Mouse (Mus musculus) MEL (cell line): ENCODE measurements at regions not wholly inside any gene's neighbourhood (a gene's known extent, or its start where the extent isn't known, plus 50 kb on each side); places are given as distances from the start of the nearest gene placed in this dataset.

Experiments
- DNase-seq: peaks from one replicate; pipeline ENCODE4 v3.0.0; 2011; ENCODE audit warnings: low read depth, low spot score
- H3K27ac ChIP-seq: 2 replicates; pipeline ENCODE4 v1.5.1; 2012; ENCODE audit warnings: low read depth, mild to moderate bottlenecking, control low read depth, low read length, moderate library complexity; ENCODE audit not compliant: control insufficient read depth
- H3K27me3 ChIP-seq, 2 experiments: fragments of 150-350 bp in 1 of 2; sonication (generic) in 1 of 2; 2 replicates each; pipeline ENCODE4 v1.6.1; 2012; ENCODE audit warnings: low read length in 2 of 2, mild to moderate bottlenecking in 2 of 2, improper control_type of control experiment in 1 of 2, moderate library complexity in 1 of 2; ENCODE audit not compliant: insufficient read depth in 2 of 2, control insufficient read depth in 1 of 2
- H3K36me3 ChIP-seq, 2 experiments: 2 replicates each; pipeline ENCODE4 v1.6.1; 2012 to 2014; ENCODE audit warnings: low read length in 2 of 2, improper control_type of control experiment in 1 of 2, inconsistent platforms in 1 of 2, mild to moderate bottlenecking in 1 of 2; ENCODE audit not compliant: insufficient read depth in 2 of 2, control insufficient read depth in 1 of 2
- H3K4me1 ChIP-seq, 2 experiments: fragments of 150-350 bp in 1 of 2; sonication (generic) in 1 of 2; 2 replicates each; pipeline ENCODE4 v1.6.1; 2012; ENCODE audit warnings: low read length in 2 of 2, improper control_type of control experiment in 1 of 2, mild to moderate bottlenecking in 1 of 2; ENCODE audit not compliant: insufficient read depth in 2 of 2, control insufficient read depth in 1 of 2
- H3K4me3 ChIP-seq, 2 experiments: fragments of 150-350 bp in 1 of 2; sonication (generic) in 1 of 2; 2 replicates each; pipeline ENCODE4 v1.5.1; 2012; ENCODE audit warnings: low read depth in 2 of 2, low read length in 2 of 2, mild to moderate bottlenecking in 2 of 2, moderate library complexity in 2 of 2, control low read depth in 1 of 2, improper control_type of control experiment in 1 of 2; ENCODE audit not compliant: control insufficient read depth in 1 of 2, insufficient read depth in 1 of 2
- H3K79me2 ChIP-seq: 2 replicates; pipeline ENCODE4 v1.6.1; 2012; ENCODE audit warnings: mild to moderate bottlenecking, low read length, moderate library complexity; ENCODE audit not compliant: control insufficient read depth, poor library complexity, insufficient read depth
- H3K9ac ChIP-seq: 2 replicates; pipeline ENCODE4 v1.6.1; 2012; ENCODE audit warnings: low read depth, mild to moderate bottlenecking, control low read depth, low read length, moderate library complexity; ENCODE audit not compliant: control insufficient read depth, poor library complexity, severe bottlenecking
- H3K9me3 ChIP-seq: fragments of 150-350 bp; sonication (generic); replicated peaks from 2 replicates; pipeline ENCODE4 v1.6.1; 2012; ENCODE audit warnings: mild to moderate bottlenecking, low read length, improper control_type of control experiment, moderate library complexity; ENCODE audit not compliant: insufficient read depth
- CHD1 ChIP-seq: IDR thresholded peaks from 2 replicates; pipeline ENCODE4 v1.6.1; 2012; ENCODE audit warnings: low read depth, mild to moderate bottlenecking, inconsistent platforms, low read length, improper control_type of control experiment
- CHD2 ChIP-seq: IDR thresholded peaks from 2 replicates; pipeline ENCODE4 v1.6.1; 2011; ENCODE audit warnings: low read length, improper control_type of control experiment
- CTCF ChIP-seq, 3 experiments: IDR thresholded peaks in 2 of 3; conservative IDR thresholded peaks in 1 of 3; 2 replicates each; pipeline ENCODE4 v1.5.1; 2011 to 2012; ENCODE audit warnings: low read length in 3 of 3, low read depth in 2 of 3, mild to moderate bottlenecking in 2 of 3, improper control_type of control experiment in 1 of 3, inconsistent platforms in 1 of 3, mixed read lengths in 1 of 3, moderate library complexity in 1 of 3; ENCODE audit not compliant: control insufficient read depth in 1 of 3, insufficient read depth in 1 of 3, poor library complexity in 1 of 3, severe bottlenecking in 1 of 3
- E2F4 ChIP-seq: IDR thresholded peaks from 2 replicates; pipeline ENCODE4 v1.6.1; 2011; ENCODE audit warnings: low read depth, low read length, improper control_type of control experiment, borderline replicate concordance
- EP300 ChIP-seq, 2 experiments: IDR thresholded peaks; 2 replicates each; pipeline ENCODE4 v1.6.1; 2011; ENCODE audit warnings: improper control_type of control experiment in 2 of 2, low read length in 2 of 2, low read depth in 1 of 2, mild to moderate bottlenecking in 1 of 2
- GABPA ChIP-seq: IDR thresholded peaks from 2 replicates; pipeline ENCODE4 v1.6.1; 2012; ENCODE audit warnings: low read depth, mild to moderate bottlenecking, inconsistent platforms, low read length, improper control_type of control experiment, moderate library complexity
- HCFC1 ChIP-seq: IDR thresholded peaks from 2 replicates; pipeline ENCODE4 v1.6.1; 2012; ENCODE audit warnings: low read depth, mild to moderate bottlenecking, inconsistent platforms, low read length, improper control_type of control experiment, moderate library complexity
- JUND ChIP-seq: IDR thresholded peaks from 2 replicates; pipeline ENCODE4 v1.6.1; 2011; ENCODE audit warnings: low read depth, mild to moderate bottlenecking, improper control_type of control experiment, low read length
- MAFK ChIP-seq: IDR thresholded peaks from 2 replicates; pipeline ENCODE4 v1.6.1; 2011; ENCODE audit warnings: low read depth, mild to moderate bottlenecking, low read length, improper control_type of control experiment, borderline replicate concordance
- MAX ChIP-seq: IDR thresholded peaks from 2 replicates; pipeline ENCODE4 v1.6.1; 2011; ENCODE audit warnings: low read length, improper control_type of control experiment
- MAZ ChIP-seq: IDR thresholded peaks from 2 replicates; pipeline ENCODE4 v1.6.1; 2012; ENCODE audit warnings: low read depth, mild to moderate bottlenecking, inconsistent platforms, low read length, improper control_type of control experiment
- MEF2A ChIP-seq: IDR thresholded peaks from 2 replicates; pipeline ENCODE4 v1.6.1; 2014; ENCODE audit warnings: low read depth, mild to moderate bottlenecking, inconsistent platforms, low read length, improper control_type of control experiment; ENCODE audit not compliant: poor library complexity, insufficient replicate concordance, severe bottlenecking; ENCODE audit errors: extremely low read depth
- MXI1 ChIP-seq: IDR thresholded peaks from 2 replicates; pipeline ENCODE4 v1.6.1; 2011; ENCODE audit warnings: mild to moderate bottlenecking, low read depth, low read length, improper control_type of control experiment
- MYC ChIP-seq: IDR thresholded peaks from 2 replicates; pipeline ENCODE4 v1.6.1; 2011; ENCODE audit warnings: low read depth, mild to moderate bottlenecking, low read length, improper control_type of control experiment, moderate library complexity
- NELFE ChIP-seq: IDR thresholded peaks from 2 replicates; pipeline ENCODE4 v1.6.1; 2011; ENCODE audit warnings: low read depth, low read length, improper control_type of control experiment
- POLR2AphosphoS2 ChIP-seq: IDR thresholded peaks from 2 replicates; pipeline ENCODE4 v1.6.1; 2011; ENCODE audit warnings: low read length, improper control_type of control experiment
- RAD21 ChIP-seq: IDR thresholded peaks from 2 replicates; pipeline ENCODE4 v1.6.1; 2011; ENCODE audit warnings: mild to moderate bottlenecking, low read depth, low read length, improper control_type of control experiment
- RCOR1 ChIP-seq: IDR thresholded peaks from 2 replicates; pipeline ENCODE4 v1.6.1; 2012; ENCODE audit warnings: low read depth, mild to moderate bottlenecking, inconsistent platforms, low read length, improper control_type of control experiment
- SIN3A ChIP-seq: IDR thresholded peaks from 2 replicates; pipeline ENCODE4 v1.6.1; 2012; ENCODE audit warnings: low read length, improper control_type of control experiment, inconsistent platforms
- SMC3 ChIP-seq: IDR thresholded peaks from 2 replicates; pipeline ENCODE4 v1.6.1; 2011; ENCODE audit warnings: low read depth, low read length, improper control_type of control experiment
- TAL1 ChIP-seq: IDR thresholded peaks from 2 replicates; pipeline ENCODE4 v1.6.1; 2012; ENCODE audit warnings: mild to moderate bottlenecking, inconsistent platforms, low read length, moderate library complexity, mixed read lengths
- TCF12 ChIP-seq: IDR thresholded peaks from 2 replicates; pipeline ENCODE4 v1.6.1; 2014; ENCODE audit warnings: low read depth, mild to moderate bottlenecking, inconsistent platforms, low read length, improper control_type of control experiment, moderate library complexity
- USF1 ChIP-seq: IDR thresholded peaks from 2 replicates; pipeline ENCODE4 v1.6.1; 2014; ENCODE audit warnings: low read depth, mild to moderate bottlenecking, inconsistent platforms, low read length, improper control_type of control experiment, moderate library complexity
- USF2 ChIP-seq, 2 experiments: IDR thresholded peaks; 2 replicates each; pipeline ENCODE4 v1.6.1; 2011 to 2012; ENCODE audit warnings: improper control_type of control experiment in 2 of 2, low read length in 2 of 2, borderline replicate concordance in 1 of 2, inconsistent platforms in 1 of 2, low read depth in 1 of 2, mild to moderate bottlenecking in 1 of 2; ENCODE audit not compliant: insufficient read depth in 1 of 2
- ZKSCAN1 ChIP-seq: IDR thresholded peaks from 2 replicates; pipeline ENCODE4 v1.6.1; 2012; ENCODE audit warnings: low read depth, mild to moderate bottlenecking, inconsistent platforms, low read length, improper control_type of control experiment, moderate library complexity
- ZNF384 ChIP-seq: IDR thresholded peaks from 2 replicates; pipeline ENCODE4 v1.6.1; 2012; ENCODE audit warnings: low read depth, mild to moderate bottlenecking, inconsistent platforms, low read length, improper control_type of control experiment

GRCm38 (mm10) chr10:14234005-14234602, 268.2 kb downstream of the Hivep2 start:
- H3K4me1 ChIP-seq = no peaks in the 10 kb centered on the region
- H3K27me3 ChIP-seq = no peaks in the 10 kb centered on the region
- H3K9ac ChIP-seq = no peak overlapping the region
- no peaks in the 10 kb centered on the region for H3K9me3 ChIP-seq
- no peak overlapping the region for H3K27ac ChIP-seq
- no peaks in the 10 kb centered on the region for H3K36me3 ChIP-seq
- TF ChIP-seq MXI1 (no peak), HCFC1 (no peak), RAD21 (no peak), ZKSCAN1 (no peak), JUND (no peak), MAZ (no peak), SMC3 (no peak), SIN3A (no peak), USF1 (no peak), ZNF384 (no peak), CHD1 (no peak)
- TF ChIP-seq, all 39 proteins: peak for 0
- no peak for DNase-seq
- H3K79me2 ChIP-seq = no peaks in the 10 kb centered on the region
- no peak overlapping the region for H3K4me3 ChIP-seq

- H3K36me3 ChIP-seq = no peaks in the 10 kb centered on the region
- H3K4me3 ChIP-seq = no peak overlapping the region
- no peak for DNase-seq
- H3K9ac ChIP-seq = no peak overlapping the region
- H3K9me3 ChIP-seq = no peaks in the 10 kb centered on the region
- H3K27me3 ChIP-seq = no peaks in the 10 kb centered on the region
- H3K27ac ChIP-seq = no peak overlapping the region
- no peaks in the 10 kb centered on the region for H3K4me1 ChIP-seq
- TF ChIP-seq MYC = no peak
- TF ChIP-seq, all 39 proteins: peak for 0
- H3K79me2 ChIP-seq = no peaks in the 10 kb centered on the region
Measured at GRCm38 (mm10) chr10:14233335-14233734, 267.5 kb downstream of the Hivep2 start.

- Histone ChIP-seq H3K4me1 (no peaks in the 10 kb centered on the region), H3K9me3 (no peaks in the 10 kb centered on the region), H3K9ac (no peak overlapping the region), H3K36me3 (no peaks in the 10 kb centered on the region), H3K27me3 (no peaks in the 10 kb centered on the region), H3K79me2 (no peaks in the 10 kb centered on the region), H3K4me3 (no peak overlapping the region), H3K27ac (no peak overlapping the region)
- no peak for TF ChIP-seq MEF2A
- TF ChIP-seq USF2 (IDR thresholded peaks at IDR 0.05; ENCODE audit: borderline replicate concordance in 1 of 2, insufficient read depth in 1 of 2, low read depth in 1 of 2, low read length in 2 of 2) = no peak
- TF ChIP-seq JUND = no peak
- no peak for TF ChIP-seq RCOR1
- no peak for TF ChIP-seq CTCF (IDR thresholded peaks at IDR 0.05 in 2 of 3, conservative IDR thresholded peaks at IDR 0.05 in 1 of 3; ENCODE audit: control insufficient read depth in 1 of 3, insufficient read depth in 1 of 3, low read depth in 2 of 3, low read length in 3 of 3, poor library complexity in 1 of 3, severe bottlenecking in 1 of 3)
- TF ChIP-seq CHD2 = no peak
- TF ChIP-seq E2F4 = no peak
- no peak for TF ChIP-seq RAD21
- no peak for TF ChIP-seq MYC
- TF ChIP-seq CHD1 = no peak
- no peak for TF ChIP-seq GABPA
- no peak for TF ChIP-seq TAL1
- TF ChIP-seq EP300 (IDR thresholded peaks at IDR 0.05; ENCODE audit: low read depth in 1 of 2, low read length in 2 of 2) = no peak
- TF ChIP-seq SIN3A = no peak
- no peak for TF ChIP-seq POLR2AphosphoS2
- TF ChIP-seq SMC3 = no peak
- TF ChIP-seq NELFE = no peak
- no peak for TF ChIP-seq MAX
- no peak for TF ChIP-seq TCF12
- TF ChIP-seq MAFK = no peak
- no peak for DNase-seq
Measured at GRCm38 (mm10) chr10:14231464-14231863, 265.6 kb downstream of the Hivep2 start.
